Comparison of ENCODE assay signal across 26 mouse cellular contexts in genomic region chr8:79367959-79368358, GRCm38 (mm10). TPM values are rescaled to one million over a fixed set of nuclear protein-coding genes. Genes with fewer than 3 reads are reported as not detected.
DNase-seq lines count a peak whose midpoint lies in the region; ATAC-seq and TF ChIP-seq lines count a peak whose summit lies in the region.
"Had no signal": no experiment of that assay in that cellular context is flagged by ENCODE, and none has a peak within 500 bp of the region (broad histone marks: within the 10 kb centered on the region; RNA-seq: fewer than 3 reads in every experiment).

No protein-coding gene starts in this region.

- no peak for TF ChIP-seq CTCF in lung, postnatal 0 days (IDR thresholded peaks at IDR 0.05)

- no peaks in the 10 kb centered on the region for H3K27me3 ChIP-seq in liver, embryonic 15.5 days
- no peaks in the 10 kb centered on the region for H3K27me3 ChIP-seq in liver, embryonic 12.5 days (replicated peaks)
- H3K27me3 ChIP-seq in lung, postnatal 0 days (replicated peaks; ENCODE audit: insufficient read depth, low read length): no peaks in the 10 kb centered on the region
- H3K27me3 ChIP-seq: embryonic facial prominence, embryonic 15.5 days; forebrain, embryonic 12.5 days; hindbrain, embryonic 15.5 days had no signal

- ATAC-seq in liver, embryonic 15.5 days (ENCODE audit: insufficient read depth): no peak
- ATAC-seq in liver, embryonic 12.5 days: no peak
- ATAC-seq in lung, postnatal 0 days: peak; percentile 55
- ATAC-seq: inflammation-experienced regulatory T-cells, adult 6 months; midbrain, embryonic 16.5 days had no signal

- H3K9me3 ChIP-seq in liver, embryonic 15.5 days (replicated peaks): no peaks in the 10 kb centered on the region
- no peaks in the 10 kb centered on the region for H3K9me3 ChIP-seq in liver, embryonic 12.5 days (replicated peaks)
- H3K9me3 ChIP-seq in lung, postnatal 0 days (ENCODE audit: low read length): no peaks in the 10 kb centered on the region
- H3K9me3 ChIP-seq: embryonic facial prominence, embryonic 10.5 days; embryonic facial prominence, embryonic 15.5 days; forebrain, embryonic 12.5 days; G1E; hindbrain, embryonic 10.5 days; hindbrain, embryonic 15.5 days had no signal

- H3K27ac ChIP-seq in liver, embryonic 15.5 days (replicated peaks): peak overlapping the region; percentile 0; the same call in 1 of the 2 replicates
- no peak overlapping the region for H3K27ac ChIP-seq in liver, embryonic 12.5 days
- H3K27ac ChIP-seq in lung, postnatal 0 days (ENCODE audit: low read length): no peak overlapping the region
- H3K27ac ChIP-seq: embryonic facial prominence, embryonic 10.5 days; forebrain, embryonic 12.5 days; hindbrain, embryonic 10.5 days; hindbrain, embryonic 15.5 days had no signal

- H3K36me3 ChIP-seq in liver, embryonic 15.5 days (replicated peaks): no peaks in the 10 kb centered on the region
- H3K36me3 ChIP-seq in liver, embryonic 12.5 days: peaks cover 22% of the 10 kb centered on the region
- H3K36me3 ChIP-seq in lung, postnatal 0 days (ENCODE audit: insufficient read depth, low read length): peaks cover 13% of the 10 kb centered on the region; the same call in 1 of the 2 replicates
- H3K36me3 ChIP-seq: G1E had no signal

- no peak for TF ChIP-seq EP300 in lung, postnatal 0 days (IDR thresholded peaks at IDR 0.05)

- WGBS in liver, embryonic 15.5 days (ENCODE audit: insufficient replicate concordance): 57% methylated on average over 4 of the region's 4 CpGs
- WGBS in liver, embryonic 12.5 days (ENCODE audit: insufficient replicate concordance): 75% methylated on average over 4 of the region's 4 CpGs
- 57% methylated on average over 4 of the region's 4 CpGs for WGBS in lung, postnatal 0 days

- peak overlapping the region; percentile 16; the same call in 1 of the 2 replicates for H3K4me2 ChIP-seq in liver, embryonic 15.5 days
- no peak overlapping the region for H3K4me2 ChIP-seq in liver, embryonic 12.5 days
- no peak overlapping the region for H3K4me2 ChIP-seq in lung, postnatal 0 days (replicated peaks; ENCODE audit: low read depth, low read length)
- H3K4me2 ChIP-seq: embryonic facial prominence, embryonic 15.5 days; forebrain, embryonic 12.5 days; hindbrain, embryonic 15.5 days; midbrain, embryonic 11.5 days had no signal

- peak; percentile 81 for DNase-seq in heart, adult 11 months
- no peak for DNase-seq in heart, adult 9 months (ENCODE audit: low spot score in 2 of 2)
- DNase-seq in lung, postnatal 0 days (ENCODE audit: low spot score): peak; percentile 62
- DNase-seq in lung, adult 18-20 months: no peak
- no peak for DNase-seq in thymus, postnatal 10 days (ENCODE audit: low spot score in 2 of 2)
- DNase-seq: adrenal gland, adult 8-10 months; cerebellum, adult 8-10 months; cerebellum, postnatal 25 days; heart, postnatal 14 days; layer of hippocampus, postnatal 36 days; left cerebral cortex, postnatal 4 days; right cerebral cortex, postnatal 25 days; spleen, adult 18-20 months; thymus, adult 2 months; thymus, postnatal 4 days had no signal

- no peak overlapping the region for H3K9ac ChIP-seq in liver, embryonic 15.5 days
- no peak overlapping the region for H3K9ac ChIP-seq in liver, embryonic 12.5 days
- no peak overlapping the region for H3K9ac ChIP-seq in lung, postnatal 0 days (replicated peaks; ENCODE audit: low read depth)
- H3K9ac ChIP-seq: embryonic facial prominence, embryonic 15.5 days; forebrain, embryonic 12.5 days; hindbrain, embryonic 15.5 days had no signal

- H3K4me3 ChIP-seq in liver, embryonic 15.5 days (replicated peaks): no peak overlapping the region
- H3K4me3 ChIP-seq in liver, embryonic 12.5 days: no peak overlapping the region
- H3K4me3 ChIP-seq in lung, postnatal 0 days (ENCODE audit: low read depth, low read length): no peak overlapping the region
- H3K4me3 ChIP-seq: embryonic facial prominence, embryonic 10.5 days; embryonic facial prominence, embryonic 15.5 days; forebrain, embryonic 12.5 days; hindbrain, embryonic 10.5 days; hindbrain, embryonic 15.5 days had no signal

- peaks cover 38% of the 10 kb centered on the region for H3K4me1 ChIP-seq in liver, embryonic 15.5 days (replicated peaks)
- peaks cover 18% of the 10 kb centered on the region for H3K4me1 ChIP-seq in liver, embryonic 12.5 days
- H3K4me1 ChIP-seq in lung, postnatal 0 days (ENCODE audit: insufficient read depth, low read depth, low read length): peaks cover 9% of the 10 kb centered on the region; the same call in 1 of the 2 replicates
- H3K4me1 ChIP-seq: hindbrain, embryonic 10.5 days had no signal

RNA-seq across cellular contexts. Expression of gene Smad1, which starts 31.4 kb away (rescaled TPM):
- 6.1 and 6.4 TPM in 2 replicates for polyA plus RNA-seq in liver, embryonic 15.5 days (2015; fragmentation: Nextera tagmentation; extraction: Ambion mirVana)
- polyA plus RNA-seq in liver, embryonic 12.5 days (2016; fragmentation: Nextera tagmentation; extraction: Ambion mirVana): 9.5 and 9.6 TPM in 2 replicates
- 23.0 and 25.1 TPM in 2 replicates for polyA plus RNA-seq in lung, postnatal 0 days (2015; fragmentation: Nextera tagmentation; extraction: Ambion mirVana)

Comparison
In these comparisons a context has a peak if more than half of its experiments do, and no peak if none do; other contexts are left out.
1. DNase-seq: peak in heart, adult 11 months (single experiment) and lung, postnatal 0 days (single experiment); none in heart, adult 9 months (0 of 2), lung, adult 18-20 months (0 of 2) and thymus, postnatal 10 days (0 of 2).